Mouse (Mus musculus) brain, embryonic 14.5 days (tissue): Measurements from ENCODE around the gene Cyp26b1. TPM values are rescaled to one million over a fixed set of nuclear protein-coding genes. Genes with fewer than 3 reads are reported as not detected.
"Not testable (repeated sequence)": the region's sequence is repeated elsewhere in the genome, so short reads cannot be mapped to it uniquely, and the experiment has no call there.

Source experiments
- DNase-seq: peaks from one replicate; pipeline ENCODE4 v3.0.0-alpha.2; 2011; ENCODE audit warnings: low read depth
- CTCF ChIP-seq: fragments of 200-500 bp; IDR thresholded peaks from 2 replicates; pipeline ENCODE4 v1.5.1; 2012; ENCODE audit warnings: inconsistent platforms, mild to moderate bottlenecking, moderate library complexity, borderline replicate concordance; ENCODE audit not compliant: insufficient read depth, insufficient read length; ENCODE audit errors: extremely low read depth
- POLR2A ChIP-seq: fragments of 200-500 bp; IDR thresholded peaks from 2 replicates; pipeline ENCODE4 v1.6.1; 2012; ENCODE audit warnings: mild to moderate bottlenecking, inconsistent platforms, borderline replicate concordance; ENCODE audit not compliant: poor library complexity, insufficient read depth, insufficient read length, severe bottlenecking; ENCODE audit errors: extremely low read depth
- polyA plus RNA-seq: library from polyadenylated mRNA; depleted of rRNA; stranded (reverse); fragments of >200 nt; gene quantifications from 2 replicates; pipeline ENCODE4 v1.2.3, GENCODE M21; 2012; rRNA removed

Cyp26b1 gene
- polyA plus RNA-seq: 10.0 and 56.1 TPM in 2 replicates

GRCm38 (mm10) chr6:84593693-84594092 lies at the start of gene Cyp26b1:
TSS of gene Cyp26b1 (minus strand) at chr6:84593908.
- DNase-seq: peak; percentile 42
- TF ChIP-seq POLR2A: no peak
- TF ChIP-seq CTCF: no peak

DNA sequence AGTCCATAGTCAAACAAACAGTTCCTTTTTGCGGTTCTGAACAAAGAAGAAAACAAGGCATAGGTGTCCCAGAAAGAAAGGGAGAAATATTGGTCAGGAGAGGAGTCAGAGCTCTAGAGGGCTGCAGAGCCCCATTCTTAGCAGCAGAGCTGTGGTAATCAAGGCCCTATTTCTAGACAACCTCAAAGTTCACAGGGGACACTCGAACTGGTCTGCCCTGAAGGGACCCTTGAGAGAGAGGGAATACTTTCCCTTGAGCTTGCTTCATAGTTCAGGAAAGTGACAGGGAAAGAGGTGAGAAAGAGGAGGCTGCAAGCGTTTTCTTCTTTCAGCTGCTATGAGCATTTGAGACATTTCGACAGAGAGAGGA lies 47.3 kb upstream of the Cyp26b1 start:
- DNase-seq: no peak
- TF ChIP-seq POLR2A (no peak), CTCF (no peak)

DNA sequence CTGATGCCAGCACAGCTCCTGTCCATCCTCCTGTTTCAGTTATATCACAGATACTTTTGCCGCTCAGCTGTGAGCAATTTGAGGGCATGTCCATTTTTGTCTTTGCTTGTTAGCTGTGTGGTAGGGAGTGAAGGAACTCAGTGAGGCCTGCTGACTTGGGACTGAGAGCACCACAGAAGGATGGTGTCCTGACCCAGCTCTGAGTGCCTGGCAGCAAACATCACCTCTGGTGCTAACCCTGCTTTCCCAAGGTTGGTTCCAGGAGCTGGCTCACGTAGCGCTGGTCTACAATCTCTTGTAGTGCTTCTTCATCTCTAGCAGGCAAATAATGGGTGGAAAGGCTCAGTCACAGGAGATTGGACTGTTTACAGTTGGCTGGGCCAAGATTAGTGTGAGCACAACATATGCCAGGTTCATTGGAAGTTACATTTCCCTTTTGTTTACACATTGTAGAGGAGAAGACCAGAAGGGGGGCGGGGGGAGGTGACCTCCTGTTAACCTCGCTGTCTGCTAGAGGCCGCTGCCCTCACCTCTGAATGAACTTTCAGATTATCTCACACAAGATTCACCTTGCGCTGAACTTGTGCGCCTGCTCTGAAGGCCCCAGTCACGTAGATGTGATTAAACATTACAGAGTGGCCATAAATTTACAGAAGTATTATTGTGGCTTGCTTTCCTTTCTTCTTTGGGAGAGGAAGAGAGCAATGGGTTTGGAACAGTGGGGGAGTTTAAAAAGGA lies 46.8 kb upstream of the Cyp26b1 start:
- DNase-seq: peak; percentile 4
- TF ChIP-seq CTCF (no peak), POLR2A (no peak)

GRCm38 (mm10) chr6:84638206-84638605 lies 44.5 kb upstream of the Cyp26b1 start:
- no peak for DNase-seq
- TF ChIP-seq CTCF (no peak), POLR2A (no peak)

- no peak for DNase-seq
- TF ChIP-seq POLR2A (no peak), CTCF (no peak)
Measured at GRCm38 (mm10) chr6:84631588-84631987, 37.9 kb upstream of the Cyp26b1 start.

- DNase-seq: no peak
- TF ChIP-seq CTCF (no peak), POLR2A (no peak)
Measured at GRCm38 (mm10) chr6:84630276-84630675, 36.6 kb upstream of the Cyp26b1 start.

DNA sequence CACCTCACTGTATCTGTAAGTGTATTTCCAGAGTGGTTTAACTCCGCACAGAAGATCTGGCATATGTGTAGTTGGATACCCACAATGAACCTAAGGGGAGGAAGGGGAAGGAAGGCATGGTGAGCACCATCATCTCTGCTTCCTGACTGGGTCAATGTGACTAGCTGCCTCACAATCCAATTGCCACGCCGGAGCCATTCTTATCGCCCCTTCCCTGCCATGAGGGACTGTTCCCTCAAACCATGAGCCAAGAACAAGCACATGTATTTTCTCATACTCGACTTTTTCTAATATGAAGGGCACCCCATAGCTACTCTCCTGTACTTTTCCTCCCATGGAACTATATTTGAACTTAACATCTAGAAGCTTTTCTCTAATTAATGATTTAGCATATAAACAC lies 35.1 kb upstream of the Cyp26b1 start:
- TF ChIP-seq CTCF (no peak), POLR2A (no peak)
- DNase-seq: no peak

DNA sequence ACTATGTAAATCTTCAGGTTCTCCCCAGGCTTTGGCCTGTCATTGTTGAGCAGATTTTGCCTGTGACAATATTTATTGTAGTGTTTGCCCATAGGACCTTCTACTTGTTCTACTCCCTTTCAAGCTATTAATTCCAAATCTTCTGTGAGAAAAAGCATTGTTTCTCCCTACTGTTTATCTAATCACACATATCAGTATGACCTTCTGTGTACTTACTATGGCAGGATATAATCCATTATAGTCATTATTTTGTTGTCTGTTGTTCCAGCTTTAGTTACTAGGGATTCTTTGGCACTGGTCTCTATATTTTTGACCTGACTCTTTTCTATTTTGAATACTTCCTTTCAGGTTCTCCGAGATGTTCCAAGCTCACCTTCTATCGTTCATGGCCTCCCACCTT lies 32.7 kb upstream of the Cyp26b1 start:
- TF ChIP-seq POLR2A: no peak
- no peak for TF ChIP-seq CTCF
- no peak for DNase-seq

DNA sequence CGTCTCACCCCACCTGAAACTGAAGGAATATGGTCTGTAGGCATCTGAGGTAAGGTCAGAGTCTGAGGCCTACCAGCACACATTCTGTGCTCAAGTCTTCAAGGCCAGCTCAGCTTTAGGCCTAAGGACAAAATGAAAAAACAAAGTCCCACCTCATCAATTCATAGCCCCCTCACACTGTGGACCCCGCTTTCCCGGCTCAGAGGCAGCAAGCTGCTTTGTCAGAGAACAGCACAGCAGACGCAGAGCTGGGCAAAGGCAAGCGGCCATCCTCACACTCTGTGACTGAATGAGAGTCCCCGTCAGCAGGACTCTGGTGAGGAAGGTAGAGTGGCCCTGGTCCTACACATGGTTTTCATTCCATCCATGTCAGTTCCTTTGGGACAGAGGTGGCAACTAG lies 25.5 kb upstream of the Cyp26b1 start:
- TF ChIP-seq CTCF (no peak), POLR2A (no peak)
- no peak for DNase-seq

GRCm38 (mm10) chr6:84617051-84617450 lies 23.3 kb upstream of the Cyp26b1 start:
- TF ChIP-seq CTCF: no peak
- no peak for TF ChIP-seq POLR2A
- DNase-seq: no peak

DNA sequence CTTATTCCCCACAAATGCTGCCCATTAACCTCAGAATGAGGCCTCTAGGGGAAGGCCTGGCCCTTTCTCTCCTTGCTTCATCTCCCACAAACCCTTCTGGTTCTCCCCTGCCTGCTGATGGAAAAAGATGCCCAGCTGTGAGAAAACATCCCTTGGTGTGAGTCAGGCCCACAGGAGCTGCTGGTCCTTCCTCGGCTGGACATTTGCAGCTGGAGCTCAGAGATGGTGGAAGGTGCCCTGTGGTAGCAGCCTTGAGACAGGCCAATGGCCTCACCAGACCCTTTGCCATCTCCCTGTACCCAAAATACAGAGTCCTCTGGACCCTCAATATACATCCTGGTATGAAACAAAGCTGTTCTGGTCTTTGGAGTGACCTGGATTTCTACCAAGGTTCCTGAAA lies 22.9 kb upstream of the Cyp26b1 start:
- TF ChIP-seq CTCF: no peak
- TF ChIP-seq POLR2A: no peak
- DNase-seq: no peak

DNA sequence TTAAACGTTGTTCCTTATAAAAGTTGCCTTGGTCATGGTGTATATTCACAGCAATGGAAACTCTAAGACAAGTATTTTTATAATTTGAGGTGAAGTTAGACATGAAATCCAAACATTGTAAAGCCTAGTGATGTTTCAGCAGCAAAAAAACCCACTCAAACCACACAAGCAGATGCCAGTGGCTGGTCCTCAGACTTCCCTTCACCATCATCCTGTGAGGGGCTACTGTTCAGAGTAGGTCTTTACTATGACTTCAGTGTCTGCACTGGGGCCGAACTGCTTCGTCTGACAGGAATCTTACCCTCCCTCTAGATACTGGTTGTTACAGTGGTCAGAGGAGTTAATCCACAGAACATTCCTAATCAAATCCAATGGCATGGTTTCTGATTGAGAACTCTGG lies 19.9 kb upstream of the Cyp26b1 start:
- TF ChIP-seq CTCF (no peak), POLR2A (no peak)
- DNase-seq: no peak

DNA sequence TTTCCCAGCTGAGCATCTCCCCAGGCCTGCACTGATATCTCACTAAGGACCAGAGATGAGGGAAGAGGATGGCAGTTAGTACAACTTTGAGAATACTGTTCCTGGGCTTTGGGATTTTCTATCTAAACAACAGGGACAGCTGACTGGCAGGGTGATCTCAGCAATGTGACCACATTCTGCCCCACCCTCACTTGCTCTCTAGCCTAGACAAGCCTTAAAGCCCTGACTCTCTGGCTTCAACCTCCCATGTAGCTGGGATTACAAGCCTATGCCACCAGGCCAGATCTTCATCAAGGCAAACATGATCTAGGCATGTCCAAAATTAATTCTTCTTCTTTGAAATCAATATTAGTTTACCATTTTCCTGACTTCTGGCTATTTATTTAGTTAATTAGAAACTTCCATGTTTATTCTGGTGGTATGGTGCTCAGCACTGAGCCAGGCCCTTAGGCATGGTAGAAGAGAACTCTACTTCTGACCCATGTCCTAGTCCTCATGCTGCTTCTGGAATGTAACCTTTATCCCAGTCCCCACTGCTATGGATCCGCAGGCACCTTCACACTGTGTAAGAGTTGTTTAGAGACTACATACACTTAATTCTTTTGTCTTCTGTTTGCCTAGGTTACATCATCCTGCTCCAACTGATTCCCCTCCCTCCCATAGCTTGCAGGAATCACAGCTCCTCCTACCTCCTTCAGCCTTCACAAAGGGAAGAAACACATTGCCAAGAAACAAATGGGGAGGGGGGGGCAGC lies 7.6 kb upstream of the Cyp26b1 start:
- TF ChIP-seq POLR2A (no peak), CTCF (no peak)
- peak; percentile 37 for DNase-seq

DNA sequence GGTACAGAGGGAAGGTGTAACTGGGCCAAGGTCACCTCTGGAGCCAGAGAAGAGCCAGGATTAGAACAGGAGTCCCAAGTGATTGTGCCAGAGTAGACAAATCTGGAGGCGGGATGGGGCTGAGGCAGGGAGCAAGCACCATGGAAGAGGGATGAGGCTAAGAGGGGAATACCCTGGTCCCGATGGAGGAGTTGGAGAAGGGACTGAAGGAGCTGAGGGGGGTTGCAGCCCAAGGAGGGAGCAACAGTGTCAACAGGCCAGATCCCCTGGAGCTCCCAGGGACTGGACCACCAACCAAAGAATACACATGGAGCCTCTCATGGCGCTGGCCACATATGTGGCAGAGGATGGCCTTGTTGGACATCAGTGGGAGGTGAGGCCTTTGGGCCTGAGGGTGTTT lies 5.6 kb upstream of the Cyp26b1 start:
- not testable (repeated sequence) for DNase-seq
